Mouse (Mus musculus) liver, embryonic 14.5 days (tissue): Measurements from ENCODE around the gene Trmt112. TPM values are rescaled to one million over a fixed set of nuclear protein-coding genes. Genes with fewer than 3 reads are reported as not detected.

ENCODE experiments used
- ATAC-seq: fragments of 200-750 bp; cut with Nextera tagmentation; 2 replicates; pipeline ENCODE4 v1.8.0; 2017; ENCODE audit warnings: moderate number of reproducible peaks, mild to moderate bottlenecking, moderate library complexity; ENCODE audit not compliant: insufficient read depth
- DNase-seq, 3 experiments: peaks; one replicate each; pipeline ENCODE4 v3.0.0-alpha.2; 2012 to 2013; ENCODE audit warnings: low read depth in 3 of 3, low spot score in 3 of 3
- H3K27ac ChIP-seq: fragments of 300-500 bp; sonication (generic); 2 replicates; pipeline ENCODE4 v1.5.1; 2014; ENCODE audit warnings: moderate library complexity, mild to moderate bottlenecking, control low read depth, inconsistent platforms
- H3K27me3 ChIP-seq: fragments of 300-500 bp; sonication (generic); 2 replicates; pipeline ENCODE4 v1.6.1; 2014; ENCODE audit warnings: mild to moderate bottlenecking, low read length, moderate library complexity; ENCODE audit not compliant: control insufficient read depth, insufficient read depth
- H3K36me3 ChIP-seq: fragments of 300-500 bp; sonication (generic); replicated peaks from 2 replicates; pipeline ENCODE4 v1.6.1; 2014; ENCODE audit warnings: low read depth; ENCODE audit not compliant: control insufficient read depth, insufficient read depth
- H3K4me1 ChIP-seq, 2 experiments: fragments of 200-500 bp in 1 of 2; fragments of 300-500 bp in 1 of 2; sonication (generic) in 1 of 2; replicated peaks; 2 replicates each; pipeline ENCODE4 v1.6.1; 2012 to 2014; ENCODE audit warnings: antibody characterized with exemption in 1 of 2, inconsistent platforms in 1 of 2, low read length in 1 of 2; ENCODE audit not compliant: control insufficient read depth in 2 of 2, insufficient read depth in 2 of 2
- H3K4me2 ChIP-seq: fragments of 300-500 bp; sonication (generic); 2 replicates; pipeline ENCODE4 v1.6.1; 2014; ENCODE audit warnings: low read depth, mild to moderate bottlenecking, control low read depth, moderate library complexity
- H3K4me3 ChIP-seq, 2 experiments: fragments of 200-500 bp in 1 of 2; fragments of 300-500 bp in 1 of 2; sonication (generic) in 1 of 2; 2 replicates each; pipeline ENCODE4 v1.5.1; 2012 to 2014; ENCODE audit warnings: low read depth in 2 of 2, low read length in 2 of 2, mild to moderate bottlenecking in 2 of 2, control low read depth in 1 of 2, inconsistent platforms in 1 of 2, moderate library complexity in 1 of 2; ENCODE audit not compliant: insufficient read depth in 1 of 2
- H3K9ac ChIP-seq: fragments of 300-500 bp; sonication (generic); replicated peaks from 2 replicates; pipeline ENCODE4 v1.6.1; 2014; ENCODE audit warnings: mild to moderate bottlenecking, control low read depth, moderate library complexity
- H3K9me3 ChIP-seq: fragments of 300-500 bp; sonication (generic); 2 replicates; pipeline ENCODE4 v1.6.1; 2016; ENCODE audit warnings: low read length, mixed read lengths; ENCODE audit not compliant: control insufficient read depth
- CTCF ChIP-seq: IDR thresholded peaks from 2 replicates; pipeline ENCODE4 v1.5.1; 2016; ENCODE audit warnings: antibody characterized with exemption, low read depth, control low read depth
- EP300 ChIP-seq: IDR thresholded peaks from 2 replicates; pipeline ENCODE4 v1.6.1; 2016; ENCODE audit warnings: antibody characterized with exemption, low read depth
- WGBS: fragments of 180-500 bp; shearing (Covaris S2); extraction: QIAGEN DNeasy Blood & Tissue Kit; methylation state at CpG from one replicate; pipeline ENCODE4 v1.1.7; 2014; ENCODE audit not compliant: insufficient replicate concordance; 5-methylcytosine and 5-hydroxymethylcytosine counted together
- polyA plus RNA-seq, 2 experiments: library from polyadenylated mRNA; depleted of rRNA in 1 of 2; stranded (reverse) in 1 of 2; unstranded in 1 of 2; fragments of >200 nt; fragmentation: Nextera tagmentation in 1 of 2; extraction: Ambion mirVana in 1 of 2; gene quantifications; 2 replicates each; pipeline versions ENCODE4 v1.2.1 to v1.2.3; 2012 to 2014

The Trmt112 gene
- polyA plus RNA-seq, 2 experiments = 69.4 to 77.4 TPM

- WGBS = 84% methylated on average over 15 of the region's 15 CpGs
- Histone ChIP-seq H3K36me3 (peaks cover 17% of the 10 kb centered on the region), H3K4me3 (no peak overlapping the region), H3K4me1 (peaks cover 2 to 18% of the 10 kb centered on the region in 2 experiments; a peak in 3 of 4 replicates), H3K9me3 (no peaks in the 10 kb centered on the region), H3K27ac (no peak overlapping the region), H3K9ac (no peak overlapping the region), H3K27me3 (no peaks in the 10 kb centered on the region), H3K4me2 (no peak overlapping the region)
- no peak for ATAC-seq
- no peak for DNase-seq
- TF ChIP-seq EP300 (no peak), CTCF (no peak)
Observed at GRCm38 (mm10) chr19:6912205-6912970, 2.9 kb downstream of the Trmt112 start.

- DNase-seq (no peak), ATAC-seq (no peak)
- Histone ChIP-seq H3K9ac (no peak overlapping the region), H3K9me3 (no peaks in the 10 kb centered on the region), H3K4me1 (peaks cover 2 to 17% of the 10 kb centered on the region in 2 experiments; a peak in 3 of 4 replicates), H3K27me3 (no peaks in the 10 kb centered on the region), H3K4me3 (no peak overlapping the region), H3K4me2 (no peak overlapping the region), H3K36me3 (peaks cover 17% of the 10 kb centered on the region), H3K27ac (no peak overlapping the region)
- TF ChIP-seq EP300 (no peak), CTCF (no peak)
- WGBS = 57% methylated on average over 6 of the region's 6 CpGs
Observed at GRCm38 (mm10) chr19:6913036-6913435, 3.5 kb downstream of the Trmt112 start.

GRCm38 (mm10) chr19:6913991-6914390, 4.5 kb downstream of the Trmt112 start:
- Histone ChIP-seq H3K9ac (no peak overlapping the region), H3K36me3 (peaks cover 17% of the 10 kb centered on the region), H3K27ac (no peak overlapping the region), H3K4me3 (no peak overlapping the region), H3K4me1 (peaks cover 2 to 11% of the 10 kb centered on the region in 2 experiments; a peak in 3 of 4 replicates), H3K27me3 (no peaks in the 10 kb centered on the region), H3K9me3 (no peaks in the 10 kb centered on the region), H3K4me2 (no peak overlapping the region)
- no peak for DNase-seq
- TF ChIP-seq CTCF = no peak
- no peak for TF ChIP-seq EP300
- WGBS = 76% methylated on average over 11 of the region's 11 CpGs
- ATAC-seq = no peak

GRCm38 (mm10) chr19:6914540-6914939, 5.0 kb downstream of the Trmt112 start:
- TF ChIP-seq EP300 (no peak), CTCF (no peak)
- H3K9ac ChIP-seq = no peak overlapping the region
- DNase-seq (no peak), ATAC-seq (no peak)
- peaks cover 2 to 11% of the 10 kb centered on the region in 2 experiments; a peak in 3 of 4 replicates for H3K4me1 ChIP-seq
- no peaks in the 10 kb centered on the region for H3K9me3 ChIP-seq
- H3K27ac ChIP-seq = no peak overlapping the region
- no peaks in the 10 kb centered on the region for H3K27me3 ChIP-seq
- H3K36me3 ChIP-seq = peaks cover 17% of the 10 kb centered on the region
- H3K4me3 ChIP-seq = no peak overlapping the region
- H3K4me2 ChIP-seq = no peak overlapping the region
- WGBS = 70% methylated on average over 9 of the region's 9 CpGs

GRCm38 (mm10) chr19:6915276-6915675, 5.8 kb downstream of the Trmt112 start:
- 13% methylated on average over 4 of the region's 4 CpGs for WGBS
- H3K4me2 ChIP-seq = 0 out of 2 replicates have a peak overlapping the region, but pooled peaks have one; percentile 11
- TF ChIP-seq EP300 (peak; percentile 51; the same call in 1 of the 2 replicates), CTCF (no peak)
- DNase-seq = peak in 1 of 3 experiments; percentile 30
- H3K27ac ChIP-seq = peak overlapping the region; percentile 2
- no peaks in the 10 kb centered on the region for H3K27me3 ChIP-seq
- H3K9ac ChIP-seq = peak overlapping the region; percentile 13; the same call in 1 of the 2 replicates
- H3K36me3 ChIP-seq = peaks cover 17% of the 10 kb centered on the region
- H3K9me3 ChIP-seq = no peaks in the 10 kb centered on the region
- H3K4me1 ChIP-seq = peaks cover 2 to 11% of the 10 kb centered on the region in 2 experiments
- ATAC-seq = peak; percentile 71
- H3K4me3 ChIP-seq = no peak overlapping the region
